Mouse (Mus musculus) G1E (cell line): ENCODE measurements around the gene Sgo2b. TPM values are rescaled to one million over a fixed set of nuclear protein-coding genes. Genes with fewer than 3 reads are reported as not detected.
"Not testable (repeated sequence)": the region's sequence is repeated elsewhere in the genome, so short reads cannot be mapped to it uniquely, and the experiment has no call there.

Source experiments
- ATAC-seq: 2 replicates; pipeline ENCODE4 v1.8.0; 2016; ENCODE audit warnings: mild to moderate bottlenecking; ENCODE audit not compliant: insufficient number of reproducible peaks, poor library complexity, low FRiP score, severe bottlenecking; ENCODE audit errors: extremely low read depth
- DNase-seq: peaks from one replicate; pipeline ENCODE4 v3.0.0; 2012; ENCODE audit warnings: low spot score
- H3K27me3 ChIP-seq: 2 replicates; pipeline ENCODE4 v1.6.1; 2012; ENCODE audit warnings: mild to moderate bottlenecking, low read length, inconsistent platforms; ENCODE audit not compliant: insufficient read depth
- H3K36me3 ChIP-seq: replicated peaks from 2 replicates; pipeline ENCODE3; 2012; ENCODE audit warnings: mild to moderate bottlenecking, inconsistent platforms
- H3K4me1 ChIP-seq: 2 replicates; pipeline ENCODE4 v1.6.1; 2012; ENCODE audit warnings: low read depth, low read length, inconsistent platforms, mixed read lengths; ENCODE audit not compliant: insufficient read depth
- H3K4me3 ChIP-seq: 2 replicates; pipeline ENCODE4 v1.5.1; 2012; ENCODE audit warnings: low read depth, mild to moderate bottlenecking, inconsistent platforms, low read length, moderate library complexity, mixed read lengths
- H3K9me3 ChIP-seq: replicated peaks from 2 replicates; pipeline ENCODE4 v1.6.1; 2012; ENCODE audit warnings: inconsistent platforms
- CTCF ChIP-seq: IDR thresholded peaks from 2 replicates; pipeline ENCODE4 v1.5.1; 2012; ENCODE audit warnings: low read depth, low read length, inconsistent platforms, mixed read lengths
- GATA1 ChIP-seq: IDR thresholded peaks from 2 replicates; pipeline ENCODE4 v1.6.1; 2012; ENCODE audit warnings: borderline replicate concordance, low read length, inconsistent platforms, mixed read lengths
- GATA2 ChIP-seq: IDR thresholded peaks from 2 replicates; pipeline ENCODE4 v1.6.1; 2012; ENCODE audit warnings: low read depth, low read length, inconsistent platforms, borderline replicate concordance
- POLR2AphosphoS5 ChIP-seq: IDR thresholded peaks from 2 replicates; pipeline ENCODE4 v1.6.1; 2012; ENCODE audit warnings: low read depth, low read length, inconsistent platforms; ENCODE audit not compliant: insufficient replicate concordance
- TAL1 ChIP-seq: conservative IDR thresholded peaks from 2 replicates; pipeline ENCODE4 v1.6.1; 2012; ENCODE audit warnings: low read depth, low read length, inconsistent platforms, mixed read lengths
- polyA plus RNA-seq: library from polyadenylated mRNA; stranded (reverse); fragments of >175 nt; gene quantifications from 2 replicates; pipeline ENCODE4 v1.2.3, GENCODE M21; 2012
- total RNA-seq, 2 experiments: library from RNA; stranded (forward) in 1 of 2; stranded (reverse) in 1 of 2; fragments of 200-1000 nt in 1 of 2; fragments of >200 nt in 1 of 2; fragmentation: Nextera tagmentation in 1 of 2; gene quantifications; 2 replicates each; pipeline ENCODE4 v1.2.3; 2014 to 2017

The Sgo2b gene
- total RNA-seq (2014; fragmentation: Nextera tagmentation) = not detected in 2 replicates
- total RNA-seq (2017) = 0.05 TPM in 1 of 2 replicates, not detected in the other
- not detected in 2 replicates for polyA plus RNA-seq

DNA sequence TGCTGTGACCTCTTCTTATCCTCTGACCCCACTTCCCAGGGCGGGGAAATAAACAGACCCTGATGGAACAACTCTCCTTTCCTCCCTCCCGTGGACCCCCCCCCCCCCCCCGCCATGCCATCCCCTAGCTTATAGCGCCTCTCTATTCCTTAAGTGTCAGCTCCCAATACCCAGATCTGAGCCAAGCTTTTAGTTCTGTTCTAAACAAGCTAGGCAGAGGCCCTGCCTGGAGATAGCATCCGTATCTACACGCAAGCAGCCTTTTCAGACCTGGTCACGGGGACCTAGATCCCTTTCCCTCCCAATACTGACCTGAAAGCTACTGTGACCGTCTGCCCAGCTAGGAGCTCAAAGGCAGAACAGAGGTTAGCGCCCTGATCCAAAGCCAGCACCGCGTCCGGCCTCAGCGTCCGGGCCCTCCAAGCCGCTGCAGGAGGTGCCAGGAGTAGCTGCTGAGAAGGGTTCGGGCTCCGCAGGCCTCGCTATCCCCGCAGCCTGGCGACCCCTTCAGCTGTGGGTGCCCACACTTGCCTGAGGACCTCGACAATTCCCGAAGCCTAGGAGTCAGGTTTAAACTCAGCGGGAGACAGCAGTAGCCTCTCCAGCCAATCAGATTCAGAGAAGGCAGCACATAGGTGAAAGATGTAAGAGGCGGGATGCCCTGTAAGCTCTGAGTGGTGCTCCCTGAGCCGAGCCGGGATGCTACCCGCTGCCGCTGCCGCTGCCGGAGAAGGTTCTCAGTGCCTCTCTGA, at the start of gene Sgo2b:
Sgo2b (minus strand) TSS at position 623 of the 752 bp plus-strand sequence.
- no peak for ATAC-seq
- DNase-seq = no peak

DNA sequence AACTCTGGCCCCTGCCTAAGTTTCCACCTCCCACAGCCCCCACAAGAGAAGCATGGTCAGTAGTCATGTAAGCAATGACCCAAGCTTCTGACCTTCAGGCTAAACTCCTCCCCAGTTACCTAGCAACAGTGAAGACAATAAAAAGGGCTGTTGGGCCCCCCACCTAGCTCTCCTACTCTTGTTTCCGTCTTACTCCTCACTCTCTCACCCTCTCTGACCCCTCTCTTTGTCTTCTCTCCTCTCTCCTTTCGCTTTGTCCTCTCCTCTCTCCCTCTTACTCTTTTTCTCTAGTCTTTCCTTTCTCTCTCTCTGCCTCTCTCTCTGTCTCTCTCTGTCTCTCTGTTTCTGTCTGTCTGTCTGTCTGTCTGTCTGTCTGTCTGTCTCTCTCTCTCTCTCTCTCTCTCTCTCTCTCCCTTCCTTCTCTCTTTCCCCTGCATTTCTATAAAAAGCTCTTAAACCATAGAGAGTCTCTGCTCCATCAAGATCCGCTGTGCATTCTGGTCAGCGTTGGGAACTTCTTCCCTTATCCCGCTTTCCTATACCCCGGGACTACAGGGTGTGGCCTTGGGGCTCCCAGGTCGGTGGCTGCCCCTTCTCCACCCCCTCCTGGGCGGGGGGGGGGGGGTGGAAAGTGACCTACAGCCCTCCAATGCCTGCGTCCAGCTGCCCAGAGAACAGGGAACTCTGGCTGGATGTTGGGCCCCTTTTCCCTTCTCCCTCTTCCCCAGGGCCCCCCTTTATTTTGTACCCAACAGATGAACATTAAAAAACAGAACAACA, 18.8 kb upstream of the Sgo2b start:
- not testable (repeated sequence) for H3K27me3 ChIP-seq, H3K4me3 ChIP-seq

More for the DNA sequence above, at the start of gene Sgo2b:
- Histone ChIP-seq H3K4me1 (no peaks in the 10 kb centered on the region), H3K9me3 (peaks cover 7% of the 10 kb centered on the region), H3K36me3 (no peaks in the 10 kb centered on the region), H3K27me3 (no peaks in the 10 kb centered on the region), H3K4me3 (no peak within 1 kb of the TSS; the same call in 1 of the 2 replicates)
- no peak for TF ChIP-seq GATA1
- TF ChIP-seq TAL1 = no peak
- no peak for TF ChIP-seq CTCF
- TF ChIP-seq POLR2AphosphoS5 = no peak
- TF ChIP-seq GATA2 = no peak

DNA sequence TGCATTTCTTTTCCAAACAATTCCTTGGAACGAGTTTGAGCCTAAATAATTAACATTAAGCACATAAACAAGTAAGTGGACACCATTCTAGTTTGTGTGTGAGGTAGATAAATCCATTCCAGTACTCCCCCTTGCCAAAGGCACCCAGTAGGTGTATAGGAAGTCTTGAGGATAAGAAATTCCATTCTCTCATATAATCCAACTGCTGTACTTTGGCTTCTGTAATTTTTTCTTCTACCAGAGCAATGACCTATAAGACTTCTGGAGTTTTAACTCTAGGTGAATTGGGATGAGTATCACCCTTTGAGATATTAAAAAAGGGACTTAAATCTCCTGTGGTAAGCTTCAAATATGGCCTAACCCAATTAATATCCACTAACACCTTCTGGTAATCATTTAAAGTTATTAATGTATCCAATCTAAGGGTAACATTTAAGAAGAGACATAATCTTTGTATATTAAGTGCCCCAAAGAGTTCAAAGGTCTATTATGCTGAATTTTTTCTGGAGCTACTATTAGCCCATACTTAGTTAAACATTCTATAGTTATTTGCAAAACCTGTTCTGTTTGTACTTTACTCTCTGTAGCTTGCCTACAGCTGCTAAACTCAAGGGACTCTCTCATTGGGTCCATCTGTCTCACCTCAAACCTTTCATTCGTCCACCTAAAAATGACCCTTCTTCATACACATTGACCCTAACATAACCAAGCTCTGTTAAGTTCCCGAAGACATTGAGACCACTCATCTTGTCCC, 9.2 kb upstream of the Sgo2b start:
- Histone ChIP-seq H3K4me3 (no peak overlapping the region), H3K27me3 (no peaks in the 10 kb centered on the region), H3K9me3 (0 out of 2 replicates have a peak, but pooled peaks cover 2% of the 10 kb centered on the region), H3K4me1 (no peaks in the 10 kb centered on the region), H3K36me3 (no peaks in the 10 kb centered on the region)
- ATAC-seq (no peak), DNase-seq (no peak)
- TF ChIP-seq GATA2 (no peak), POLR2AphosphoS5 (no peak), TAL1 (no peak), GATA1 (no peak), CTCF (no peak)

More for the DNA sequence above, 18.8 kb upstream of the Sgo2b start:
- H3K9me3 ChIP-seq, H3K4me1 ChIP-seq, ATAC-seq, H3K36me3 ChIP-seq, DNase-seq: not testable (repeated sequence)

DNA sequence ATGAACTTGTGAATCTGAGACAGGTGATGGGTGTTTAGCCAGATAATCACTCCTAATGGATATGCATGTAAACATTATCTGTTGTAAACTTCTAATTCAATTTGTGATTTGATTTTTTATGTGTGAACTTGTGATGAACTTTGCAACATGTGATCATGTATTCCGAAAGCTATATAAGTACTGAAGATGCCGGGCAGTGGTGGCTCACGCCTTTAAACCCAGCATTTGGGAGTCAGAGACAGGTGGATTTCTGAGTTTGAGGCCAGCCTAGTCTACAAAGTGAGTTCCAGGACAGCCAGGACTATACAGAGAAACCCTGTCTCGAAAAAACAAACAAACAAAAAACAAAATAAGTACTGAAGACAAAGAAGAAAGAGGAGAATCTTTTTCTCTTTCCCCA, 1.8 kb upstream of the Sgo2b start:
- not testable (repeated sequence) for H3K9me3 ChIP-seq, H3K36me3 ChIP-seq, DNase-seq, H3K27me3 ChIP-seq, ATAC-seq, H3K4me1 ChIP-seq, H3K4me3 ChIP-seq

DNA sequence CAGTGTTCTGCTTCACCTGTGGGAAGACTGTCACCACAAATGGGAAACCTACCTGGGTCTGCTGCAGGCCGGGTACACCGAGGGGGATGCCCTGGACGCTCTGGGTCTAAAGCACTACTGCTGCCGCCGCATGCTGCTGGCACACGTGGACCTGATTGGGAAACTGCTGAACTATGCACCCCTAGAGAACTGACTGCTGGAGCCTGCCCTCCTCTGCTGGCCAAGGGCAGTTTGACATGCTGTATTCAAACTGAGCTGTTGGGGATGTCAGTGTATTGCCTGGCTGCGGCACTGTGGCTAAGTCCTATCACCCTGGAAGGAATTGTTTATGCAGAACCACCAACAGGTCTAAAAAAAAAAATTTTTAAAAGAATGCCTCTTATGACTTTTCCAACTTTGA, 18.9 kb downstream of the Sgo2b start:
- TF ChIP-seq CTCF (no peak), TAL1 (no peak), POLR2AphosphoS5 (no peak), GATA2 (no peak), GATA1 (no peak)

DNA sequence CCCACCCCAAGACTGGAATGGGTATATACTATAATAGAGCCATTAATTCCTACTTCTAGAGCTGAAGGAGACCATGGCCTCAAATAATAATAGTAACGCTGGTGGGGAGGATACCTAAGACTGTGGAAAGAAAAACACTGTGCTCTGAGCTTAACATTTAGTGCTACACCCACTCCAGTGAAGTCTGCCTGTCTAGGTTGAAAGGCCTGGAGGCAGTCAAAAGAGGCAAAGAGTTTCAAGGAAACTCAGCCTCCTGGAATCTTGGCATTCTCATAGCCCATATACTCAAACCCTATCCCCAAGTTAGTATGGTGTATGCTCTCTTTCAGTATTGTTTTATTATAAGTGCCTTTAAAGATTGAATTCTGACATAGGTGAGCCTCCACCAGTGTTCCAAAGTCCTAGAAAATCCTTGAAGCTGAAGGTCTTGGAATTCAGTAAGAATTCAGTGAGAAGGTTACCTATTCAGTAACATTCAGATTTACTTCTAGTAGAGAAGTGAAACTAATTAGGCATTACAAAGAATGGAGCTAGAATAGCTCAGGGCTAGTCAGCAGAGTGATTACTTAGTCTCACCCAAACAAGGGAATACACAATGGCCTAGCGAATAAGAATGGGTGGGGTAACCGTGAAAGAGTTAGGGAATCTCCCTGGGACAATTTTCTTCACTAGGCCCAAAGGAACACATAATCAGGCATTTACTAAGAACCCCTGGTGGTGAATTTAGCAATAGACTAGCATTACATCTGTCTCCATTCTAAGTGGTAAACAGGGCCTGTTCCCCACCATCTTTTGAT, 22.5 kb downstream of the Sgo2b start:
- DNase-seq (no peak), ATAC-seq (no peak)
- no peaks in the 10 kb centered on the region for H3K36me3 ChIP-seq
- no peak overlapping the region for H3K4me3 ChIP-seq
- TF ChIP-seq POLR2AphosphoS5 = no peak
- TF ChIP-seq CTCF = no peak
- no peak for TF ChIP-seq TAL1
- TF ChIP-seq GATA2 = no peak
- TF ChIP-seq GATA1 = no peak
- peaks cover 8% of the 10 kb centered on the region for H3K9me3 ChIP-seq
- no peaks in the 10 kb centered on the region for H3K27me3 ChIP-seq
- no peaks in the 10 kb centered on the region for H3K4me1 ChIP-seq

More for the DNA sequence above, 18.9 kb downstream of the Sgo2b start:
- H3K27me3 ChIP-seq = no peaks in the 10 kb centered on the region
- H3K9me3 ChIP-seq = peaks cover 5% of the 10 kb centered on the region
- H3K4me3 ChIP-seq = no peak overlapping the region
- no peaks in the 10 kb centered on the region for H3K36me3 ChIP-seq
- no peak for ATAC-seq
- DNase-seq = no peak
- H3K4me1 ChIP-seq = no peaks in the 10 kb centered on the region
